Mouse (Mus musculus) retina, embryonic 14.5 days (tissue): ENCODE results near the gene Sema3f.

Experiments
- DNase-seq: peaks from one replicate; pipeline ENCODE4 v3.0.0-alpha.2; 2015; ENCODE audit warnings: low spot score

Sema3f gene

DNA sequence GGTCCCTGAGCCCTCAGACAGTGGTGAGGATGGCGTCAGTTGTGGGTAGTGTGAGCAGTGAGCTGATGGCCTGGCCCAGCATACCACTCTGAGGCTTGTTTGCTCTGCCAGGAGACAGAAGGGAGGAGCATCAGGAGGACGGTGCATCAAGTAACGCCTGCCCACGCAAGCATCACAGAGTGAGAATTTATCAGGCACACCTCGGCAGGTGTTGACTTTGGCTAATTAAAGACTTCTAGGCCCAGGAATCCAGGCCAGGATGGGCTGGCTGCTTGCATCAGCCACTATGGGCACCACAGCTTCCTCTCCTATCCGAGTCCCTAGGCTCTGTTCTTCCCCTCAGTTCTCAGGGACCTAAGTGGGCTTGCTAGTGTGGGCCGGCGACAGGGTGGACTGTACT is 47.9 kb downstream of the Sema3f start:
- DNase-seq: no peak

- no peak for DNase-seq
These were observed 49.5 kb downstream of the Sema3f start for GRCm38 (mm10) chr9:107660777-107661176.

- no peak for DNase-seq
These were observed 50.3 kb downstream of the Sema3f start for GRCm38 (mm10) chr9:107659961-107660360.

GRCm38 (mm10) chr9:107659551-107659950 is 50.7 kb downstream of the Sema3f start:
- no peak for DNase-seq

- no peak for DNase-seq
These were observed 52.2 kb downstream of the Sema3f start for GRCm38 (mm10) chr9:107658096-107658495.

DNA sequence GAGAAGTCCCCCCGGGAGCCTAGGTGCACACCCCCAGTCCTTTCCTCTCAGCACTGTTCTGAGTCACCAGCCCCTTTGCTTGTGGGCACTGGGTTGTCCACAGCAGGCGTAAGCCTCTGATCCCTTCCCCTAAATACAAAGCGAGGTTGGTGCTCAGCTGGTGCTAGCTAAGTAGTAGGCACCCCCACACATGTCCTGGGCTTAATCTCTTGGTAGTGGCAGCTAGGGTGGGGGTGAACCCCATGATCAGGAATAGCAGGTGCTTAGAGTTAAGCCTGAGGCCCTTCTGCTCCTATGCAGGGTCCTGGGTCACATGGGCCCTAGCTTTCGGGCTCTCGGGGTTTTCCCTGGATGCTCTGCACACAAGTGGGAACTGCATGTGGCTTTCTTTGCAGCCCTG is 53.1 kb downstream of the Sema3f start:
- DNase-seq: no peak

- DNase-seq: no peak
These were observed 55.7 kb downstream of the Sema3f start for GRCm38 (mm10) chr9:107654585-107654984.

- no peak for DNase-seq
These were observed 56.8 kb downstream of the Sema3f start for GRCm38 (mm10) chr9:107653474-107653873.

GRCm38 (mm10) chr9:107650708-107651481 is 59.4 kb downstream of the Sema3f start:
- DNase-seq: no peak

GRCm38 (mm10) chr9:107650225-107650624 is 60.0 kb downstream of the Sema3f start:
- no peak for DNase-seq

DNA sequence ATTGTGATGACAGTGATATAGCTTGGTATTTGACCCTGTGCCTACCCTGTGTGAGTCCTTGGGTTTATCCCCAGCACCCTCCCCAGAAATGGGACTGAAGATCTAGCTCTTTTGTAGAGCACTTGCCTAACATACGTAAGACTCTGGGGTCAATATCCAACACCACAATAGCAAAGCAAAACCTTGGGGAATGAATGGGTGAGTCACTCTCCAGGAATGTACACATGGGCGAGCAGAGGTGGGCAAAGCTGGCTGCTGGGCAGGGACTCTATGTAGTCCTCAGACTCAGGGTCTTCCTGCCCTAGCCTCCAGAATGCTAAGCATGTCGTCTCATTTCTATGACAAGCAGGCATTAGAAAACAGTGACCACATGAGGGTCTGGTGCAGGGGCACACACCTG is 61.5 kb downstream of the Sema3f start:
- DNase-seq: no peak

- DNase-seq: no peak
These were observed 63.3 kb downstream of the Sema3f start for GRCm38 (mm10) chr9:107646975-107647374.

GRCm38 (mm10) chr9:107645577-107645976 is 64.7 kb downstream of the Sema3f start:
- peak; percentile 95 for DNase-seq

DNA sequence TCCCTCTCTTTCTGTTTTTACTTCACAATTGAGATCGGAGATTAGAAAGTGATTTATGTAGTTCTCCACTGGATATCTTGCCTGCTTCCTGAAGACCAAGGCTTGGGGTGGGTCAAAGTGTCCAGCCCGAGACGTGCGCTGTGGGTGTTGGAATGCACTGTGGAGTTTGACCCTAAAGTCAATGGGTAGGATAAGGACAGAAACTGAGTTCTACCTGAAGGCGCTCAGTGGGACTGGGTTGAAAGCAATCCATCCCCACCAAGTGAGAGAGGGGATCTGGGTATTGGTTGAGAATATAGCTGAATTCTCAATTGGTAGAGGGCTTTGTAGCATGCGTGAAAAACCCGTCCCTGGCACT is 65.1 kb downstream of the Sema3f start:
- DNase-seq: no peak

- peak; percentile 95 for DNase-seq
These were observed 65.7 kb downstream of the Sema3f start for GRCm38 (mm10) chr9:107644495-107645152.

DNA sequence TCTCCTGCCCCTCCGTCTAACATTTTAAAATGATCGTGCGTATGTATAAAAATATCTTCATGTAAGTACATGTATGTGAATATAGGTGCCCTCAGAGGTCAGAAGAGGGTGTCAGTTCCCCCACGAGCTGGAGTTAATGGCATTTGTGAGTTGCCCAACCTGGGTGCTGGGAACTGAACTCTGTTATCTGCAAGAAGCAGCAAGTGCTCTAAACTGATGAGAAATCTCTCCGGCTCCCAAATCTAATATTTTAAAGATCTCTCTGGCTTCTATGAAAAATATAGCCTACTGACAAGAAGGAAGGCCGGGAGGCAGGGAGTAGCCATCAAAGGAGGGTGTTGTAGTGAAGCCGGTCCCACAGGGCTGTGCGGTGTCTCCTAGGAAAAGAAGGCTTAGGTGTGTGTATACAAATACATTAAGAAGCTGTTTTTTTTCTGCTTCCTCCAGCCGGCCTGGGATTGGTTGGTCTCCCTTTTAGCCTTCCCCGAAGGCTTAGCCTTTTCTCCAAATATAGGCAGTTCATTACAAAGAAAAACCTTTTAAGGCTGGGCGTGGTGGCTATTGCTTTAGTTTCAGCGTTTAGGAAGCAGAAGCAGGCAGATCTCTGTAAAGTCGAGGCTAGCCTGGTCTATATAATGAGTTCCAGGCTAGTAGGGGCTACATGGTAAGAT is 66.6 kb downstream of the Sema3f start:
- no peak for DNase-seq

DNA sequence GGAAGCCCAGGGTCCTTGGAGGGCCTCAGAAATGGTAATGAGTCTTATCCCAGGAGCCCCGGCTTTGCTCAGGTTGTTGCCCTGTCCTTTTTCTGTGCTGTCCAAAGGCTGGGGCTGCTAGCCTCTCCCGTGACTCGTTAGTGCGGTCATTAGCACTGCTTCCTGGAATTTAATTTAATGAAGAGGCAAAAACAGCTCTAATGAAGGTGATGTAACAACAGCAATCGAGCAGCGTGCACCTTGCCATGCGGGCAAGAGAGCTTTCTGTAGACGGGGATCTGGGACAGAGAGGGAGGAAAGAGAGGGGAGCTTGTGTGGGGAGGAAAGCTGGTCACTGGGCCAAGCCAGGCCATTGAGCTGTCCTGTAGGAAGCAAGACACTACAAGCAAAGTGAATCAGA is 68.6 kb downstream of the Sema3f start:
- no peak for DNase-seq

- DNase-seq: no peak
These were observed 70.0 kb downstream of the Sema3f start for GRCm38 (mm10) chr9:107640257-107640772.

GRCm38 (mm10) chr9:107637070-107637469 is 73.2 kb downstream of the Sema3f start:
- DNase-seq: peak; percentile 85

- DNase-seq: peak; percentile 94
These were observed 74.8 kb downstream of the Sema3f start, which contains the start of gene Gnai2 for GRCm38 (mm10) chr9:107635279-107636028. TSS of gene Gnai2 (minus strand) at chr9:107635367.

DNA sequence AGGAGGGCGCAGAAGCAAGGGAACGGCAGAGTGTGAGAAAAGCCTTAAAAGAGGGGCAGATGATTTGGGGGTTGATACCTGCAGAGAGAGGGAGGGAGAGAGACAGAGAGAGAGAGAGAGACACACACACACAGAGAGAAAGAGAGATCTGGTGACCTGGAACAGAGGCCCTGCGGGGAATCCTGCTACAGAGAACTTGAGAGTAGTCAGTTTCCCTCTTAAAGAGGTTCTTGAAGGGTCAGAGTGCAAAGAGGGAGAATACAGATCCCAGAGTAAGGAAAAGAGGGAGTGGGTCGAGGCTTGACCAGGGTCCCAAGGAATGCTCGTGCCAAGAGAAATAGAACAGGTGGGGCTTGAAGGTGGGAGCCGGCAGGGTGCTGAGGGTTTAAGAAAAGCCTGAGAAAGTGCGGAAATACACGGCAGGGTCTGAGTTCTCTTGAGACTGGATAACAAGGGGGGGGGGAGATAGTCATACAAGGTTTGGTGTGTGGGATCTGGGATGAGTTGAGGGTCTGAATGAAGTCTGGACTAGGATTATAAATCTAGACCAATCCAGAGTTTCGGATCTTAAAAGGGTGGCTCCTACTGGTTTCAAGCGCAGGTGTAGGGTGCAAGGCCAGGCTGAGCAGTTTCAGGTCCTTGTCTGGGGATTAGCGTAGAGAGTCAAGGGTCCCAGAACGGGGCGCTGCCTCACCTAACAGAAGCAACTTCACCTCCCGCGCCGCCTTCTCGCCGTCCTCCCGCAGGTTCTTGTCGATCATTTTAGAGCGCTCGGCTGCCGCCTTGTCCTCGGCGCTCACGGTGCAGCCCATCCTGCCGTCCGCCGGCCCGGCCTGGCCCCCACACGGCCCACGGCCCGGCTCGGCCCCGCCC is 75.6 kb downstream of the Sema3f start:
- DNase-seq: no peak
